Mouse (Mus musculus) embryonic facial prominence, embryonic 10.5 days (tissue): ENCODE data around the gene Ptgs1. TPM values are rescaled to one million over a fixed set of nuclear protein-coding genes. Genes with fewer than 3 reads are reported as not detected.

Source experiments
- DNase-seq: peaks from one replicate; pipeline ENCODE4 v3.0.0-alpha.2; 2017; ENCODE audit warnings: low spot score
- H3K27ac ChIP-seq: fragments of 300-500 bp; sonication (generic); replicated peaks from 2 replicates; pipeline ENCODE4 v1.5.1; 2016; ENCODE audit warnings: mild to moderate bottlenecking
- H3K27me3 ChIP-seq: fragments of 300-500 bp; sonication (generic); replicated peaks from 2 replicates; pipeline ENCODE4 v1.6.1; 2016; ENCODE audit warnings: low read depth, mild to moderate bottlenecking; ENCODE audit not compliant: poor library complexity, severe bottlenecking
- H3K36me3 ChIP-seq: fragments of 300-500 bp; sonication (generic); replicated peaks from 2 replicates; pipeline ENCODE4 v1.6.1; 2016; ENCODE audit warnings: mild to moderate bottlenecking, moderate library complexity
- H3K4me1 ChIP-seq: fragments of 300-500 bp; sonication (generic); 2 replicates; pipeline ENCODE4 v1.6.1; 2016
- H3K4me3 ChIP-seq: fragments of 300-500 bp; sonication (generic); 2 replicates; pipeline ENCODE4 v1.5.1; 2016; ENCODE audit warnings: mild to moderate bottlenecking, moderate library complexity
- H3K9me3 ChIP-seq: fragments of 300-500 bp; sonication (generic); 2 replicates; pipeline ENCODE4 v1.6.1; 2016; ENCODE audit warnings: mild to moderate bottlenecking
- WGBS: fragments of 180-500 bp; shearing (Covaris S2); methylation state at CpG from one replicate; pipeline ENCODE4 v1.1.7; 2016; 5-methylcytosine and 5-hydroxymethylcytosine counted together
- polyA plus RNA-seq: library from polyadenylated mRNA; unstranded; fragments of >200 nt; fragmentation: Nextera tagmentation; extraction: Ambion mirVana; gene quantifications from 2 replicates; pipeline ENCODE4 v1.2.1, GENCODE M21; 2016

Ptgs1 gene
- polyA plus RNA-seq, 1 experiment from 2014 or later: 4.8 TPM

- H3K36me3 ChIP-seq: no peaks in the 10 kb centered on the region
- H3K9me3 ChIP-seq: no peaks in the 10 kb centered on the region
- H3K27ac ChIP-seq: no peak overlapping the region
- no peaks in the 10 kb centered on the region for H3K4me1 ChIP-seq
- H3K27me3 ChIP-seq: no peaks in the 10 kb centered on the region
- no peak for DNase-seq
- 86% methylated on average over 6 of the region's 6 CpGs for WGBS
- no peak overlapping the region for H3K4me3 ChIP-seq
Measured at GRCm38 (mm10) chr2:36259798-36260540, 29.7 kb downstream of the Ptgs1 start.

- Histone ChIP-seq H3K27me3 (no peaks in the 10 kb centered on the region), H3K4me1 (no peaks in the 10 kb centered on the region), H3K36me3 (no peaks in the 10 kb centered on the region), H3K27ac (no peak overlapping the region), H3K4me3 (no peak overlapping the region), H3K9me3 (no peaks in the 10 kb centered on the region)
- DNase-seq: no peak
- WGBS: 85% methylated on average over 4 of the region's 4 CpGs
Measured at GRCm38 (mm10) chr2:36262025-36262424, 31.8 kb downstream of the Ptgs1 start.

DNA sequence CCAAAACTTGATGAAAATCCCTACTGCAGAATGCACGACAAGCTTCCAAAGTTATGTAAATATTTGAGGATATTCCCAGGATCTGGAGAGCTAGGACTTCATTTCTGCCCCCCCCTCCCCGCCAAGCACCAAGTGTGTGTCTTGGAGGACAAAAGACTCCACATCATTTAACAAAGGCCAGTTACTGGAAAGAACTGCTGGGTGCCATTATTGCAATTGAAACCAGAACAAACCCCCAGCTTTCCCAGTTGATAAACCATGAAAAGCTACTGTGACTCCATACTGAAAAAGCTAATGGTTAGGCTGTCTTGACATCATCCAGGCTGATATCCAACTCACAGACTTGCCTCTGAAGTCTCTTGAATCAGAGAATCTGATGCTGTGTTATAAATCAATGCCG, 39.2 kb downstream of the Ptgs1 start:
- Histone ChIP-seq H3K4me1 (no peaks in the 10 kb centered on the region), H3K4me3 (no peak overlapping the region), H3K9me3 (no peaks in the 10 kb centered on the region), H3K36me3 (no peaks in the 10 kb centered on the region), H3K27me3 (no peaks in the 10 kb centered on the region), H3K27ac (no peak overlapping the region)
- DNase-seq: no peak
- 75% methylated on average over 3 of the region's 3 CpGs for whole genome bisulfite sequencing

DNA sequence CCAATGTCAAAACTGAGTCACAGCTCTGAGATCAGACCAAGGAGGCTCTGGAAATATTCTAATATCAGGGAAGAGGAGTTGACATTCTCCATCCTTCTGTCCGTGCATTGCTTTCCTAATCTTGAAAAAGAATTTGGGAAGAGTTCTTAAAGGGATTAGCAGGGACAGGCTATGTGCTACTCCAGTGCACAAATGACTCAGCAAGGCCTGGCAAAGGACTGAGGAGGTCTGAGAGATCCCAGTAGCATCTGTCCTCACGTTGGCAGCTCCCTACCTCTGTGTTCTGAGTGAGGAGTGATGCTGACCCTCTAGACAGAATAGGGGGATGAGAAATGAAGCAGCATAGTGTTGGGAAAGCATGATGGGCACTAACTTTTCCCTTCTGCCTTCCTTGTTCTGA, 40.0 kb downstream of the Ptgs1 start:
- H3K4me1 ChIP-seq: no peaks in the 10 kb centered on the region
- 58% methylated on average over 2 of the region's 2 CpGs for WGBS
- H3K27ac ChIP-seq: no peak overlapping the region
- no peak for DNase-seq
- no peaks in the 10 kb centered on the region for H3K27me3 ChIP-seq
- no peaks in the 10 kb centered on the region for H3K36me3 ChIP-seq
- H3K4me3 ChIP-seq: no peak overlapping the region
- H3K9me3 ChIP-seq: no peaks in the 10 kb centered on the region

DNA sequence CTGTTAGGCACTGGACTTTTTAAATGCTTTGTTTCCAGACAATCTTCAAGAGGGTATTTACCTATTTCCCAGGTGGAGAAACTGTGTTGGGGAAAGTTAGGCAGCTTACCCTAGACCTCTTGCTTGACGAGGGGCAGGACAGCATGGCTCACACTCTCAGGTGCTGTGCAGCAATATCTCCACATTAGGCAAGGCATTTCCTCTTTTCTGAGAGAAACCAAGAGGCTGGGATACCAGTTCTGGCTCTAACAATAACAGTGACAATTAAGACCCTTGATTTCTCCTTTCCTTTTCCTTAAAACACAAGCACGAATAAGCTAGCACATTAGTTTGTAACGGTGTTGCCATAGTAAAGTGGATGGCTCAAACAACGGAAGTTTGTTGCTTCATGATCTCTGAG, 40.9 kb downstream of the Ptgs1 start:
- Histone ChIP-seq H3K36me3 (no peaks in the 10 kb centered on the region), H3K4me1 (no peaks in the 10 kb centered on the region), H3K9me3 (no peaks in the 10 kb centered on the region), H3K27ac (no peak overlapping the region), H3K4me3 (no peak overlapping the region), H3K27me3 (no peaks in the 10 kb centered on the region)
- WGBS: 85% methylated on average over 4 of the region's 4 CpGs
- no peak for DNase-seq

GRCm38 (mm10) chr2:36272288-36272950, 42.2 kb downstream of the Ptgs1 start:
- no peak for DNase-seq
- 85% methylated on average over 6 of the region's 6 CpGs for WGBS
- H3K27me3 ChIP-seq: no peaks in the 10 kb centered on the region

DNA sequence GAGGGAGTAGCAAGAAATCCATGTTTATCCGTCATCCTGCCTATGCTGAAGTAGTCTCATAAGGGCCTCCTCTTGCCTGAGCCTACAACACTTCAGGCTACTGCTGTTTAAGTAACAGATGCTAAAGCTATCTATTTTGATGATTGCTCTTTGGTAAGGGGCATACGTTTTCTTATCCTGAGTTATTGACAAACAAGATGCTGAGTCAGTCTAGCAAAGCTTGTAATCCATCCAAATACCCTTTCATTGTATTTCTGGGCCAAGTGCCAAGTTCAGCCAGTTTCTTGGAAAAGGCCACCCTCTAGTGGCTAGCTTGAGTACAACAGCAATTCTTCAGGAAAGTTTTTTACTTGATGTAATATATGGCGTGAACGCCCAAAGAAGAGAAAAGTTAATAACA, 46.2 kb downstream of the Ptgs1 start:
- Histone ChIP-seq H3K27ac (no peak overlapping the region), H3K27me3 (no peaks in the 10 kb centered on the region), H3K36me3 (no peaks in the 10 kb centered on the region), H3K4me1 (no peaks in the 10 kb centered on the region), H3K4me3 (no peak overlapping the region), H3K9me3 (no peaks in the 10 kb centered on the region)
- WGBS: 40% methylated on average over 4 of the region's 4 CpGs
- peak; percentile 46 for DNase-seq

More at GRCm38 (mm10) chr2:36272288-36272950, 42.2 kb downstream of the Ptgs1 start:
- no peaks in the 10 kb centered on the region for H3K36me3 ChIP-seq
- H3K9me3 ChIP-seq: no peaks in the 10 kb centered on the region
- no peaks in the 10 kb centered on the region for H3K4me1 ChIP-seq
- no peak overlapping the region for H3K4me3 ChIP-seq
- H3K27ac ChIP-seq: no peak overlapping the region

DNA sequence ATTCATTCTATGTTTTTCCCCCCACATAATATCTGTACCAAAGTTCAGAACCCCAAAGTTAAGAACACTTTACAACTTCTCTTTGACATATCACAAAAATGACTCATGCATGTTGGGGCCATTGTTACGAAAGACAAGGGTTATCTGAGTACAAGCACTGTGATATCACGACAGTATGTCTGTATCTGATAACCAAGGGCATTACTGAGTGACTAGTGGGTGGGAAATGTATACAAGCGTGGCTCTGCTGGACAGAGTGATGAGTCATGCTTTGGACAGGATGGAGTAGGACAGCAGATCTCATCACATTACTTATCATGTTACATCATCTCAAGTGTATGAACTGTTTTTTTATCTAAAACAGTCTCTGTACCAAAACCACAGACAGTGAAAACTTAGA, 48.5 kb downstream of the Ptgs1 start:
- Histone ChIP-seq H3K4me1 (no peaks in the 10 kb centered on the region), H3K4me3 (no peak overlapping the region), H3K27me3 (no peaks in the 10 kb centered on the region), H3K9me3 (no peaks in the 10 kb centered on the region), H3K36me3 (no peaks in the 10 kb centered on the region), H3K27ac (no peak overlapping the region)
- no peak for DNase-seq
- 68% methylated on average over 3 of the region's 3 CpGs for whole genome bisulfite sequencing

DNA sequence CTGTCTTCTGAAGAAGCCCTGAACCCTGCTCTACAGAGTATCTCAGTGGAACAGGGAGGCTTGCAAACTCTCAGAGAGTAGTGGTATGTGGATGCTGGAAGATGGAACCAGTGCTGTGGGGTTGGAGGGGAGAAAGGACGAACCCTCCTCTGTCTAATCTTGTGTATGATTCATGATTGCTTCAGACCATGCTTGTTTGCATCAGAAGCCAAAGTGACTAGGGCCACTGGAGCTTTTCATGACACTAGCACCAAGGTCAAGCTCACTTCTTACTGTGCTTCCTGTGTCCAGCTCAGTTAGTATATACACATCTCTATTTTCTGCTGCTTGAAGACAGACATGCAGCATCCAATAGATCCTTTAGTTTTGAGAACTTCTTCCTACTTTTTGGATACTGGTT, 50.9 kb downstream of the Ptgs1 start:
- Histone ChIP-seq H3K27ac (no peak overlapping the region), H3K4me3 (no peak overlapping the region), H3K9me3 (no peaks in the 10 kb centered on the region), H3K27me3 (no peaks in the 10 kb centered on the region), H3K36me3 (no peaks in the 10 kb centered on the region), H3K4me1 (no peaks in the 10 kb centered on the region)
- 88% methylated on average over 1 of the region's 1 CpGs for WGBS
- DNase-seq: no peak

DNA sequence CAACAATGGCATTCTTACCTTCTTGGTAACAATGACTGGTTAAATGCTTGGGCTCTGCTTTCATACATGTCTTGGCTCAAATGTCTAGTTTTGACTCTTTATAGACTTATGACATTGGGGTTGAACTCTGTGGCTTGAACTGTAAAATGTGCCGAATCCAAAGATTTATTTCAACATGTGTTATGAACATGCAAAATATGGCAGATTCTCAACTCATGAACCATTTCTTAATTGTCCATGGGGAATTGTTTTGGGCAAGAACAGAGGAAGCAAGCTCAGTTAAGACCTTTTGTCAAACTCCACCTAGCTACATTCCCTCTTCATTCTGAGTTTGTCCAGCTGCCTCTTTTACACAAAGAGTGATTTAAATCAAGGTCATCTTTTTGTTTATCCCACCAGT, 52.1 kb downstream of the Ptgs1 start:
- no peaks in the 10 kb centered on the region for H3K36me3 ChIP-seq
- no peaks in the 10 kb centered on the region for H3K4me1 ChIP-seq
- no peak for DNase-seq
- no peak overlapping the region for H3K27ac ChIP-seq
- no peaks in the 10 kb centered on the region for H3K27me3 ChIP-seq
- WGBS: 89% methylated on average over 1 of the region's 1 CpGs
- H3K4me3 ChIP-seq: no peak overlapping the region
- no peaks in the 10 kb centered on the region for H3K9me3 ChIP-seq

Other genes with a start within 250 kb of the Ptgs1 start
- gene Ndufa8, start 181.0 kb upstream of the Ptgs1 start, polyA plus RNA-seq: 203 and 215 TPM in 2 replicates
- gene Morn5, start 181.0 kb upstream of the Ptgs1 start, polyA plus RNA-seq: 0.29 and 0.74 TPM in 2 replicates
- gene Lhx6, start 125.0 kb upstream of the Ptgs1 start, polyA plus RNA-seq: 13.5 and 16.1 TPM in 2 replicates
- 30.6 and 34.1 TPM in 2 replicates for gene Mrrf, start 94.0 kb upstream of the Ptgs1 start, polyA plus RNA-seq
- gene Rbm18, start 93.7 kb upstream of the Ptgs1 start, polyA plus RNA-seq: 83.8 and 88.6 TPM in 2 replicates
- gene Olfr338, start 143.1 kb downstream of the Ptgs1 start, polyA plus RNA-seq: 0.03 TPM in 1 of 2 replicates, not detected in the other
- not detected in 2 replicates for gene Olfr339, start 188.5 kb downstream of the Ptgs1 start, polyA plus RNA-seq
- not detected in 2 replicates for gene Olfr340, start 222.2 kb downstream of the Ptgs1 start, polyA plus RNA-seq